Mouse (Mus musculus): ENCODE results near the gene Galm. TPM values are rescaled to one million over a fixed set of nuclear protein-coding genes. Genes with fewer than 3 reads are reported as not detected.

Galm gene
- 10 to 100 TPM; 14.5 to 16.2 TPM for total RNA-seq (2021)
- long read RNA-seq, experiment 1, transcript Galm-201 (7 exons, 2,314 nt) = major isoform, 11 of 13 reads
- long read RNA-seq, experiment 1, partial matches to known transcripts = 2 of 13 reads
- long read RNA-seq, experiment 1, other reads (novel, unspliced or antisense) = 0 of 13 reads
- long read RNA-seq, experiment 2, transcript Galm-201 (7 exons, 2,314 nt) = major isoform, 26 of 28 reads
- long read RNA-seq, experiment 2, partial matches to known transcripts = 0 of 28 reads
- long read RNA-seq, experiment 2, other reads (novel, unspliced or antisense) = 2 of 28 reads

GRCm38 (mm10) chr17:80127331-80128251 is at the start of gene Galm:
Gene Galm (plus strand): TSS chr17:80127471.
- DNase-seq (ENCODE audit: low spot score in 2 of 2) = peak; percentile 25 to 39

- no peak for DNase-seq (ENCODE audit: low spot score in 2 of 2)
These were observed 48.5 kb upstream of the Galm start for GRCm38 (mm10) chr17:80078726-80079125.

GRCm38 (mm10) chr17:80083223-80083622 is 44.0 kb upstream of the Galm start:
- DNase-seq (ENCODE audit: low spot score in 2 of 2) = no peak

GRCm38 (mm10) chr17:80084424-80084823 is 42.8 kb upstream of the Galm start:
- no peak for DNase-seq (ENCODE audit: low spot score in 2 of 2)

GRCm38 (mm10) chr17:80086591-80086990 is 40.7 kb upstream of the Galm start:
- no peak for DNase-seq (ENCODE audit: low spot score in 2 of 2)

- DNase-seq (ENCODE audit: low spot score in 2 of 2) = no peak
These were observed 39.1 kb upstream of the Galm start for GRCm38 (mm10) chr17:80088168-80088567.

GRCm38 (mm10) chr17:80090551-80090950 is 36.7 kb upstream of the Galm start:
- no peak for DNase-seq (ENCODE audit: low spot score in 2 of 2)

GRCm38 (mm10) chr17:80091879-80092549 is 35.3 kb upstream of the Galm start:
- no peak for DNase-seq (ENCODE audit: low spot score in 2 of 2)

- no peak for DNase-seq (ENCODE audit: low spot score in 2 of 2)
These were observed 31.9 kb upstream of the Galm start for GRCm38 (mm10) chr17:80095254-80095899.

GRCm38 (mm10) chr17:80096043-80096719 is 31.1 kb upstream of the Galm start:
- peak; percentile 6 to 18 for DNase-seq (ENCODE audit: low spot score in 2 of 2)

DNA sequence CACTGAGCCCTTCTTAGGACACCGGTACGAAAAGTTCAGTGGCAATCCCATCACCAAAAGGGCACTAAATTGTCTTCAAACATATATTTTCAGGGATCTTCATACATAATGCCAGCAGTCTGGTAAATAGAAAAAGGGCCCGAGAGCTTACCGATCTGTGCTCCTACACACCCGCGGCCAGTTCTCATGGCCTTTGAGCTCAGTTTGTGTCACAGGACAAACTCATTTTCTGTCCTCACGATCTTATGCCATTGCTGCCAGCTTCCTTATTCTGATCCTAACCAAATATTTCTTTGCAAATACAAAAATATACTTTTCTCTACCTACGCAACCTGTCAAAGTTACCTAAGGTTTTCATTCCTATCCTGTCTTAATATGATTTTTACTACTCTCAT is 30.6 kb upstream of the Galm start:
- no peak for DNase-seq (ENCODE audit: low spot score in 2 of 2)

GRCm38 (mm10) chr17:80097221-80097620 is 30.1 kb upstream of the Galm start:
- DNase-seq (ENCODE audit: low spot score in 2 of 2) = no peak

DNA sequence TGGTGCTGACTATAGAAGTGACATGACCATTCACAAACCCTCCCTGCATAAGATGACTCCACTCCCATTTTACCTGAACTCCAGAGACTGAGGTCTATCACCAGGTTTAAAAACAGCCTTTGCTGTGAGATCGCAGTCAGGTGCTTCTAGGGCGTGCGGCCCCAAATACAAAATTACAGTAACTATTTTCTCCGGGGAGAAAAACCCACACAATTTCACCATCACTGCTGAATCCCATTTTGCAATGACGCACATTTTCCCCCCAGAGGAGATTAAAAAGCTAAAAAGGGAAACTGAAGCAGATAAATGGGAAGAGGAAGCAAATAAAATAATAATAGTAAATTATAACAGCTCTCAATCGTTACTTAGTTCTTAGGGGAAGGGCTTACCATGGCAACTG is 27.4 kb upstream of the Galm start:
- no peak for DNase-seq (ENCODE audit: low spot score in 2 of 2)

DNA sequence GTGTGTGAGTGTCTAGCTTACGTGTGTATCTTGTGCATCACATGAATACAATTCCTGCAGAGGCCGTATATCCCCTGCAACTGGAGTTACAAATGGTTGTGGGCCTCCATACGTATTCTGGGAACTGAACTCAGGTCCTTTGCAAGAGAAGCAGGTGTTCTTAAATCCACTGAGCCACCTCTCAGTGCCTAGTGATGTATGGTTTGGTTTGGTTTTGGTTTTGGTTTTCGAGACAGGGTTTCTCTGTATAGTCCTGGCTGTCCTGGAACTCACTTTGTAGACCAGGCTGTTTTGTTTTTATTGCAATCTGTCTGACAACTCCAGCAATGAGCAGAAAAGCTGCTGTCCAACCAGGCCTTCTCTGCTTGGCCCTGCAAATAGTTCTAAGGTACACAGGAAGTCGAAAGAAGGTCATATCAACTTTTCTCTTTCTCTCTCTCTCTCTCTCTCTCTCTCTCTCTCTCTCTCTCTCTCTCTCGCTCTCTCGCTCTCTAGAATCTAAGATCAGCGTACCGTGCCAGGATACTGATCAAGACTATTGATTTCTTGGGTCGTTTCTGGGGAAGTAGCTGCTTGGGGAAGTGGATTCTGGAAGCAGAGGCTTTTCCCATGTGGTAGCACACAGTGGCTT is 21.8 kb upstream of the Galm start:
- no peak for DNase-seq (ENCODE audit: low spot score in 2 of 2)

GRCm38 (mm10) chr17:80112665-80113305 is 14.5 kb upstream of the Galm start:
- no peak for DNase-seq (ENCODE audit: low spot score in 2 of 2)

DNA sequence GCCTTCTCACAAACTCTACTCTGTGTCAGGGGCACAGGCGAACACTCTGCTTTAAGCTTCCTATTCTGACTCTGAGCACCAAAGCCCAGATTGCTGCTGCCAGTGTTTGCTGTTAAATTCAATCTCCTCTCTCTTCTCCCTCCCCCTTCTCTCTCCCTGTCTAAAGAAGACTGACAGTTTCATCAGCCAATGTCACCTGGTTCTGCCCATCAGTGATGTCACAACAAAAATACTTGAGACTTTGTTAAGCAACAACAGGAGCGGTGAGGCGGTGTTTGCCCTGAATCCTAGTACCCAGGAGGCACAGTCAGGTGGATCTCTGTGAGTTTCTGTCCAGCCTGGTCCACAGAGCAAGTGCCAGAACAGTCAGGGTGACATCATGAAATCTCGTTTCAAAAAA is 13.8 kb upstream of the Galm start:
- DNase-seq (ENCODE audit: low spot score in 2 of 2) = no peak

DNA sequence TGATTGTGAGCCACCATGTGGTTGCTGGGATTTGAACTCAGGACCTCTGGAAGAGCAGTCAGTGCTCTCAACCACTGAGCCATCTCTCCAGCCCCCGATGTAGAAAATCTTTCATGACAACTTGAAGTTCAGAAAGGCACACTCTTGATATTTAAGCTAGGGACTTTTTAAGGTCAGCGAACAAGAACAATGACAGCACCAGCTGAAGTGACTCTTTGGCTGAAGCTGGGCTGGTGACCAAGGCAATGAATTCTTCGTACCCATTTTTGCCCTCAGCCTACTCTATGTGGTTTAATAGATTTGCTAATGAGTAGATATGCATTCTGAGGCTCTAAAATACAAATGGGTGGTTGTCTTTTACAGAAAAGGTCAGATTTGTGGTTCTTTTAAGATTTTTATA is 6.9 kb upstream of the Galm start:
- no peak for DNase-seq (ENCODE audit: low spot score in 2 of 2)

DNA sequence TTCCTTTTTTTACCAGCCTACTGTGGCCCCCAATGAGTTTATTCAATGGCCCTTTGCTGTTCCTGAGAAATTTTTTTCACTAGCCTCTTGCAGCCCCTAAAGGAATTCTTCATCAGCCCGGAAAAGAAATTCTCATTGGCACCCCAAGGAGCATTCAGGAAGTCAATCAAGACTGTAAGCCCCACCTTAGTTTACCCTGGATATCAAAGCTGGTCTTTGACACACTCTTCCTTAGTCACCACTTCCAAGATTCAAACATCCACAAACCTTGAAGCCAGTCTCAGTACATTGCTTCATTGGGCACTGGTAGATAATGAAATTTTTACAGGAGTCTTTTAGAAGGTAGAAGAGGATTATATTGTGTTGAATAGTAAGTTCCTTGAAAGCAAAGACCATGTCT is 5.4 kb upstream of the Galm start:
- no peak for DNase-seq (ENCODE audit: low spot score in 2 of 2)

DNA sequence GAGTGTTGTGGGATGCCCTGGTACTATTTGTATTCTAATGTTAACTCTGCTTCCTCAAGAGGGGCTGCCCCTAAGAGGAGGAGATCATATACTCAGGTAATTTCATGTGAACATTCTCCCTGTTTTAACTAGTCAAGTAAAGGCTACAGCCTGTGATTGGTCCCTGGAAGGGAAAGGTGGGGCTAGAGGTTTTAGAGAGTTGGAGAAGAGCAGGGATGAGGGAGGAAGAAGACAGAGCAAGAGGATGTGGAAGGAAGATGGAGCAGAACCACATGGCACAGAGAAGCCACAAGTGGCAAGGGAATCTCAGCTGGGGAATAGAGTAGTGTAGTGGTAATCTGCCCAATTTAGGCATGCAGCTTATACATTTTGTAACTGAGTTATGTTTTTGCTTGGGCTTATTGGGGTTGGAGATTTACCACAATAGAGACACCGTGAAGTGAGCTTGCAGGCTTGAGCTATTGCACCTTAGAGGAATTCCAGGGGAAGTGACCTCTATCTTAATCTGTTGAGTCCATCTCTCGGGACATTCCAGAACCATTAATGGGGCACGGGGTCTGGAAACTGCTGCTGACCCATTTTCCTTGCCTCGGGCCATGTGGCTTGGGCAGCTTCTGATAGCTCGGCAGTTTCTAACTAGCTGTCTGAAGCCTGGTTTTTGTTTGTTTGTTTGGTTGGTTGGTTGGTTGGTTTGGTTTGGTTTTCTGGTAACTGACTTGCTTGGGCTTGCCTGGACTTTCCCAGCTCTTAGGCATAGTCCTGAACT is 2.1 kb upstream of the Galm start:
- no peak for DNase-seq (ENCODE audit: low spot score in 2 of 2)

Data from adrenal gland, postnatal 4 days (tissue).